Mouse (Mus musculus) lung, adult 2 months (tissue): ENCODE measurements around the gene Gpatch4. TPM values are rescaled to one million over a fixed set of nuclear protein-coding genes. Genes with fewer than 3 reads are reported as not detected.

Experiments used
- DNase-seq: peaks from one replicate; pipeline ENCODE4 v3.0.0; 2022
- H3K4me1 ChIP-seq: fragments of 200-500 bp; 2 replicates; pipeline ENCODE4 v1.6.1; 2011; ENCODE audit warnings: low read length; ENCODE audit not compliant: control insufficient read depth, insufficient read depth
- H3K4me3 ChIP-seq: fragments of 200-500 bp; replicated peaks from 2 replicates; pipeline ENCODE3; 2011; ENCODE audit warnings: low read depth, mild to moderate bottlenecking, control low read depth, low read length; ENCODE audit errors: extremely low read depth
- CTCF ChIP-seq: fragments of 200-500 bp; IDR thresholded peaks from 2 replicates; pipeline ENCODE4 v1.5.1; 2011; ENCODE audit warnings: mild to moderate bottlenecking, low read length, control low read depth; ENCODE audit not compliant: insufficient read depth
- POLR2A ChIP-seq: fragments of 200-500 bp; IDR thresholded peaks from 2 replicates; pipeline ENCODE4 v1.6.1; 2011; ENCODE audit warnings: low read depth, mild to moderate bottlenecking, control low read depth, low read length, borderline replicate concordance; ENCODE audit errors: extremely low read depth
- WGBS: fragments of 180-500 bp; shearing (Covaris S2); methylation state at CpG from one replicate; pipeline ENCODE4 v1.1.7; 2018; 5-methylcytosine and 5-hydroxymethylcytosine counted together
- polyA plus RNA-seq: library from polyadenylated mRNA; depleted of rRNA; stranded (reverse); fragments of >200 nt; gene quantifications from 2 replicates; pipeline ENCODE4 v1.2.3, GENCODE M21; 2012

Gpatch4 gene
- polyA plus RNA-seq, 1 experiment: 7.2 TPM

DNA sequence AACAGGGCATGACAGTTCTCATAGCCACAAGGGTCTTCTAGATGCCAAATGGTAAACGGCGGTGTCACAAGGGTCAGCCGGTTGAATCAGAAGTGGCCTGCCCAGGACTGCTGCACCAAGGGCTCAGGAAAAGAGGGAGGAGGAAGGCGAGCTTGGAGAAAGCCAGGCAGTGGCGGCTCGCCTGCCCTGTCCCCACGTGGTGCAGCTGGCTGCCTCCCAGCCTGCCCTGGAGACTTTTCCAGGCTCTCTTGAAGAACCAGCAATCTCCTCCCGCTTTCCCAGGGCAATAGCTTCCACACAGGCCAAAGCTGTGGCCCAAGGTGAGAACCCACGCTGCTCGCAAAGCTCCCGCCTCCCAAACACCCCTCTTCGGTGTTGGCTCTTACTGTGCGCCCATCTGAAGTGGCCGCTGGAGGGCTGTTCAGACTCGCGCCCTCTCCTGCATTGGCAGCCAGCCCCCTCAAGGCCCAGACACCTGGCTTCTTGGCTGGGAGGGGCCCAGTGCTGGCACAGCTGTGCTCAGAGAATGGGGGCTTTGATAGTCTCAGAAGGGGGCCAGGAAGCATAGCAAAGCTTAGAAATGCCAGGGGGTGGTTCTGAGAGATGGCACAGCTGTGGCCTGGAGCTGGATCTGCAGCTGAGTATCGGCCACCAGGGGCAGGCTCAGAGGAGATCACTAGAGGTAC lies 40.5 kb upstream of the Gpatch4 start:
- Histone ChIP-seq H3K4me3 (no peak overlapping the region), H3K4me1 (0 out of 2 replicates have a peak, but pooled peaks cover 2% of the 10 kb centered on the region)
- TF ChIP-seq POLR2A: no peak
- no peak for TF ChIP-seq CTCF
- peak; percentile 59 for DNase-seq
- 4% methylated on average over 17 of the region's 17 CpGs for WGBS

DNA sequence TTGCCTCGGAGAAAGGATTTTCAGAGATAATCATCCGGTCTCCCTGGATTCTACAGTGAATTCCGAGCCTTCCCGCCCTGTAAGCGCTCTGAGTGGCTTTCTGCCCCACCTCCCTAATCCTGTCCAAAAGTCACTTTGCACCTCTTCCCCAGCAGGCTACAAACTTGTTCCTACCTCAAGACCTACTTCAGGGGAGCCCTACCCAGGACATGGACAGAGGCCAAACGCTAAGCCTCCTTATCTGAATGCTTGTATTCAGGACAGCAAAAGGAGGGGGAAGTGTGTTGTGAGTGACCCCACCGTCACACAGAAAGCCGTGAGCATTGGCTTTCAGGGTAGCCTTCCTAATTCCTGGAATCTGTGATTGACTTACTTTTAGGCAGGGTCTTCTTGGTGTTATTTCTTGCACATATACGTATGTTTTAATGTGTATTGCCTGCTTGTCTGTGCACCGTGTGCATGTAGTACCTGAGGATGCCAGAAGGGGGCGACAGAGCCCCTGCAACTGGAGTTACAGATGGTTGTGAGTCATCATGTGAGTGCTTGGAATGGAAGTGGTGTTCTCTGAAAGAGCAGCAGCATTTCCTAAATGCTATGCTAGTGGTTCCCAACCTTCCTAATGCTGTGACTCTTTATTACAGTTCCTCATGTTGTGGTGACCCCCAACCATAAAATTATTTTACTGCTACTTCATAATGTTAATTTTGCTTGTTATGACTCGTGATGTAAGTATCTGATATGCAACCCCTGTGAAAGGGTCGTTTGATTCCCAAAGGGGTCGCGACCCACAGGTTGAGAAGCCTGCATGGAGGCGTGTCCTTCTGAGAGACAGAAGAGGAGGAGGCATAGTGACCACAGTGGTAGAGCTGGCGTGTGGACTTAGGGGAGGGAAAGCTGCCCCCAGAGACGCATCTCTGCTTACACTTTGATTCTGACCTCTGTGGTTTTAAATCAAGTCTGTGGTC lies 36.8 kb upstream of the Gpatch4 start:
- TF ChIP-seq CTCF (peak; percentile 61), POLR2A (no peak)
- 60% methylated on average over 18 of the region's 18 CpGs for WGBS
- peak; percentile 36 for DNase-seq
- H3K4me1 ChIP-seq: no peaks in the 10 kb centered on the region
- H3K4me3 ChIP-seq: no peak overlapping the region

DNA sequence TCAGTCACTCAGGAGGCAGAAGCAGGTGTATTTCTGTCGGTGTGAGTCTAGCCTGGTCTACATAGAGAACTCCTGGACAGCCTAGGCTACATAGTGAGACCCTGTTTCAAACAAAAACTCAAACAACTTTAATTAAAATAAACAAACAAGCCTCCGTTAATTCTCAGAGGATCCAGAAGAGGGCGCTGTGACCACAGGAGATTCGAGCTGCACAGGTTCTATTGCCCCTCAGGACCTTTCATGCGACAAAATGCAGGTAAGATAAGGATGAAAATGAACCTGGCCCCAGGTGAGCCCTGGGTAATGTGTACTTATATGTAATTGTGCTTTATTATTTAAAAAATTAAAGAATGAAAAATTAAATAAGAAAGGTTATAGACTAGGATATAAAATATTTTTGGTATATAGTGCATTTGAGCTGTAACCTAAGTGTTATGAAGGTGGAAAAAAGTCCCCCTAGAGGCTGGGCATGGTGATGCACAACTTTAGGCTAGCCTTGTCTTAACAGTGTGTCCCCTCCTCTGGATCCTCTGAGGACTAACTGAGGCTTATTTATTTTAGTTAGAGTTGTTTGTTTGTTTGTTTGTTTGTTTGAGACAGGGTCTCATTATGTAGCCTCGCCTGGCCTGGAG lies 32.2 kb upstream of the Gpatch4 start:
- WGBS: 11% methylated on average over 6 of the region's 6 CpGs
- no peak for TF ChIP-seq POLR2A
- peak; percentile 55 for TF ChIP-seq CTCF
- no peak for DNase-seq
- no peak overlapping the region for H3K4me3 ChIP-seq
- H3K4me1 ChIP-seq: no peaks in the 10 kb centered on the region

DNA sequence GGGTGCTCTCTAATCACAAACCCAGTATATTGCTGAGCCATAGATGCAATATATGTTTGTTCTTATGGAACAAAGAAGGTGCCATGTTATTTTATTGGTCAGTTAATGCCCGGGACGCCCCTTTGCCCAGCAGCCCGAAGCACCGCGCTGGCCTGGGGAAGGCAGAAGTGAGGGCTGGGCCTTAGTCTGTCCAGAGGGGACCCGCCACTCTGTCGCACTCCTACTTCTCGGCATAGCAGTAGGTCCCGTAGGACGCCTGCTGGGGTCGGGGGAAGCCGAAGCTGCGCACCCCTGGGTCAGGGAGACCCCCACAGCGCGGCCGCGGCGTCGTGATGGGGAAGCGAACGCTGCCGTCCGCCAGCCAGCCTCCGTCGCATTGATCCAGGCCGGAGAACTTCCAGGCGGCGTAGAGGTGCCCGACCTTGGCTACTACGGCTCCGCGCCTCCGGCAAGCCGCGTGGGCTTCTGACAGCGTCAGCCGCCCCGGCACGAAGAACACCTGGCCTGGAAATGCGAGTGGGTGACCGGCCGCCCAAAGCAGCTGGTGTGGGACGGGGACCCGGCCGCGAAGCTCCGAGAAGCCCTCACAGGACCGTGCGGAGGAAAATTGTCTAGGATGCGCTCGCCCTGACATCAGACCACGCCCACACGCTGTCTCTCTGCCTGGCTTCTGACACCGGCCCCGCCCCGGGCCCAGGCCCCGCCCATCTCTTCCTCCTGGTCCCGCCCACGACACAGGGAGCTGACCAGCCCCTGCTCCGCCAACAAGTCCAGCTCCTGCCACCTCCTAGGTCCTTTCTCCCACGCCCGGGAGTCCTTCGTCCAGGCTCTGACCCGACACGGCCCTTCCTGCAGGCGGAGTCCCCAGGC lies 20.4 kb upstream of the Gpatch4 start:
- peak overlapping the region; percentile 55 for H3K4me3 ChIP-seq
- peak; percentile 94 for DNase-seq
- TF ChIP-seq POLR2A (peak; percentile 15; the same call in 1 of the 2 replicates), CTCF (no peak)
- H3K4me1 ChIP-seq: peaks cover 9% of the 10 kb centered on the region; the same call in 1 of the 2 replicates
- WGBS: 3% methylated on average over 66 of the region's 66 CpGs

DNA sequence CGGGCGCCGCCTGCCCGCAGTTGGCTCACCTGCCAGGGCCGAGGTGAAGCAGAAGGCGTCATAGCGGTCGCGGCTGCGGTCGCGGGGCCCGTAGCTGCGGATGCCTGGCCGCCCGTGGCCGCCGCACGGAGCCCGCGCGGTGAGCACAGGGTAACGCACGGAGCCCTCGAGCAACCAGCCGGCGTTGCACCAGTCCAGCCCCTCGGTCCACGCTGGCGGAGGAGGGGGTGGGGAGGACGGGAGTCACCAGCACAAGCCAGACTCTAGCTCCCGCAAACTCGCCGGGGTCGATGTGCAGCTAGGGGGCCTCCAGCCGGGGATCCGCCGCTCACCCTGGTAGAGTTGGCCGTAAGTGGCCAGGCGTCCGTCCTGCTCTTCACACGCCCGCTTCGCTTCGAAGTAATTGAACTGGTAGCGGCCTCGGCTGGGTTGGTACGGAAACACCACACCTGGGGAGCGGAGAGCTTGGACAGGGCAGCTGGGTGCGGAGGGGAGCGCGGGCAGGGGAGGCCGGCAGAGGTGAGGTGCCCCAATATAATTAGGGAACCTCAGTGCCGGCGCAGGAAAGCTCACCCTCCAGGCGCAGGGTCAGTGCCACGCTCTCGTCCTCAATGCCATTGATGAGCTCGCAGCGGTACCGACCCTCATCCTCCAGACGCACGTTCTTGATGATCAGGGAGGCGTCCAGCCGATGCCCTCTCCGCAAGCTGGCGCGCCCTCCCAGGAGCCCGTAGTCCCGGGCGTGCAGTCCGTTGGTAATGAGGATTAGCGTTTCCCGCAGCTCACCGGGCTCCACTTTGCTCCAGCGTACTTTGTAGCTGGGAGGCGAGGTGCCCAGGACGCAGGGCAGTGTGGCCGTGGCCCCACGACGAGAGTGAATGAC lies 19.5 kb upstream of the Gpatch4 start:
- WGBS: under 1% methylated on average over 81 of the region's 81 CpGs
- DNase-seq: no peak
- peak overlapping the region; percentile 55 for H3K4me3 ChIP-seq
- TF ChIP-seq CTCF (no peak), POLR2A (no peak)
- H3K4me1 ChIP-seq: peaks cover 9% of the 10 kb centered on the region; the same call in 1 of the 2 replicates

DNA sequence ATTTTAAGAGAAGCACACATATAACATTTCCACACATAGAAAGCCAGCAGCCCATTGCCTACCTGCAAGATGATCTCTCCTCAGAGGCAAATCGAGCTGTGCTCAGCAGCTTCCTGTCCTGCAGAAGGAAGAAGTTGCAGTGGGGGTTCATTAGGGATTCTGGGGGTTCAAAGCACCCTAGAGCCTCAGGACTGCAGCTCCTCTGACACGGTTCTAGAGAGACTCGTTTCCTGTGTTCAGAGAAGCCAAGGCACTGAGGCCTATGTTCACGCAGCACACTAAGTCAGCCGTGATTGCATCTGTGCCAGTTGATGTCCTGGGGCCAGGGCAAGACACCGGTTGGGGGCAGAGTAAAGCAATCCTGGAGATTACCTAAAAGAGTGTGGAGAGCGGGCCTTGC lies 16.1 kb upstream of the Gpatch4 start:
- 57% methylated on average over 7 of the region's 7 CpGs for WGBS
- no peak for DNase-seq
- TF ChIP-seq POLR2A: no peak
- no peak for TF ChIP-seq CTCF
- no peak overlapping the region for H3K4me3 ChIP-seq
- H3K4me1 ChIP-seq: peaks cover 9% of the 10 kb centered on the region; the same call in 1 of the 2 replicates

DNA sequence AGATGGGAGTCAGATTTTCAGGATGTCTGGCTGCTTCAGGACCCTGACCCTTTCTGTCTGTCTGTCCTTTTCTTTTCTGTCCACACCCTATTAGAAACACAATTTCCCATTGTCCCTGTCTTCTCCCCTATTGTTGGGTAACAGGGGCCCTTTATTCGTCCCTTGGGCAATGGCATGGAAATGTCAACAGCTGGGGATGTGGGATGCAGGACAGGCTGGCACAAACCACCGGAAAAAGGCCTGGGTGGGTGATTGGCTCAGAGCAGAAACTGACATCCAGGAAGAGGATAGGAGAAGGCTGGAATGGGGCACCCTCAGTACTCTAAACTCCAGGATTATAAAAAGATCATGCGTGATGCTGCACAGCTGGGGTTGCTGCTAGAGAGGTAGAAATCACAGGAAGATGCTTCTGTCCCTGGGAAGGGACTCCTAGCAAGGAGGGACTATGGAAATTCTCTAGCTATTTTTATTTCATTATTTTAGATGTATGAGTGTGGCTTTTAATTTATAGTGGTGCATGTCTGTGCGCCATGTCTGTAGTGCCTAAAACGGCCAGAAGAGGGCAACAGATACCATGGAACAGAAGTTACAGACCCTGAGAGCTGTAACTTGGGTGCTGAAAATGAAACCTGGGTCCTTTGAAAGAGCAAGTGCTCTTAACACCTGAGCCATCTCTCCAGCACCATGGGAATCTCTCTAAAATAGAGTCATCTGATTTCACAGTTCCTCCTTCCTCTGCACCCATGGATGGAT lies 15.3 kb upstream of the Gpatch4 start, which contains the start of gene Hapln2:
Gene Hapln2, minus strand, starts transcription at position 150 of the 753 bp plus-strand sequence.
- no peak for DNase-seq
- 55% methylated on average over 5 of the region's 5 CpGs for WGBS
- H3K4me1 ChIP-seq: peaks cover 6% of the 10 kb centered on the region; the same call in 1 of the 2 replicates
- TF ChIP-seq POLR2A (no peak), CTCF (peak; percentile 15; the same call in 1 of the 2 replicates)
- no peak within 1 kb of the TSS for H3K4me3 ChIP-seq
